Mouse (Mus musculus) urinary bladder, postnatal 4 days (tissue): ENCODE measurements around the gene Rad17.

ENCODE experiments used
- DNase-seq, 2 experiments: peaks; one replicate each; pipeline ENCODE4 v3.0.0; 2021 to 2022; ENCODE audit warnings: low spot score in 2 of 2

The Rad17 gene

DNA sequence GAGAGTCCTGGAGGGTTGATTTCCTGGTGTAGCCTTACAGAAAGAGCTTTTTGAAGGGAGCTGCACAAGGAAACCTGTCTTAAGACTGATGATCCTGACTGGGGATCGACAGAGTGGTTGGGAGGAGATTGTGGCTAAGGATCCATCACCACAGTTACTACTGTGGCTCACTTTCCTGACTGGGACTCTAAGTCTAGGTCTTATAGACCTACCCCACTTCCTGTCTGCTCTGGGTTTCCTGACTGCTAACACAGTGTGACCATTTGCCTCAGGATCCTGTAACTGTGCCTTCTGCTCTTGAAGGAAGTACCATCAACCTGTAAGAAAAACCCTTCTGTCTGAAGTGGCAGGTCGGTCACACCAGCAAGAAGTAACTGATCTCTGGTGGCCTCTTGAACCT lies 80.1 kb downstream of the Rad17 start:
- no peak for DNase-seq

DNA sequence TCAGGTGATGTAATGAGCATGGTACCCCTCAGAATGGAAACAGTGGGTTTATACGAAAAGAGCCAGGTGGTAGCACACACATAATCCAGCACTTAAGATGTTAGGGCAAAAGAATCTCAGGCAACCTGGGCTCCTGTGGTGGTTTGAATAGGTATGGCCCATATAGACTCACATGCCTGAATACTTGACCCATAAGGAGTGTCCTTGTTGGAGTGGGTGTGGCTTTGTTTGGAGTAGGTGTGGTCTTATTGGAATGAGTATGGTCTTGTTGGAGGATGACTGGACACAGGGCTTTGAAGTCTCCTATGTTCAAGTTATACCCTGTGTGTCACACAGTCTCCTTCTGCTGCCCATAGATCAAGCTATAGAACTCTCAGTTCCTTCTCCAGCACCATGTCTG lies 82.5 kb downstream of the Rad17 start:
- no peak for DNase-seq
